In genomic region chr5:66886410-66887120, GRCm38 (mm10) we compare ENCODE assay signal across 20 mouse cellular contexts.
DNase-seq lines count a peak whose midpoint lies in the region; ATAC-seq and TF ChIP-seq lines count a peak whose summit lies in the region.
"Had no signal": no experiment of that assay in that cellular context is flagged by ENCODE, and none has a peak within 500 bp of the region (broad histone marks: within the 10 kb centered on the region; RNA-seq: fewer than 3 reads in every experiment).

No protein-coding gene starts in this region.

- H3K4me2 ChIP-seq in limb, embryonic 14.5 days (replicated peaks; ENCODE audit: low read depth, low read length, severe bottlenecking) = no peak overlapping the region
- H3K4me2 ChIP-seq: embryonic facial prominence, embryonic 12.5 days; heart, embryonic 13.5 days had no signal

- H3K27ac ChIP-seq in limb, embryonic 14.5 days (replicated peaks; ENCODE audit: low read depth, low read length) = no peak overlapping the region
- H3K27ac ChIP-seq: embryonic facial prominence, embryonic 12.5 days; heart, embryonic 13.5 days had no signal

- peak; percentile 55 for ATAC-seq in limb, embryonic 14.5 days (ENCODE audit: low FRiP score, low read depth)
- no peak for ATAC-seq in megakaryocyte-erythroid progenitor cell, adult 5-6 weeks (replicated peaks; ENCODE audit: low FRiP score, low TSS enrichment, poor library complexity, severe bottlenecking)
- ATAC-seq: CD4-positive, CD25-positive, alpha-beta regulatory T cell, adult 4 months; forebrain, embryonic 16.5 days had no signal

- no peaks in the 10 kb centered on the region for H3K36me3 ChIP-seq in limb, embryonic 14.5 days (ENCODE audit: control insufficient read depth, insufficient read depth, low read length)
- H3K36me3 ChIP-seq: embryonic facial prominence, embryonic 12.5 days; G1E had no signal

- no peak for TF ChIP-seq POLR2A in limb, embryonic 14.5 days (IDR thresholded peaks at IDR 0.05; ENCODE audit: borderline replicate concordance, extremely low read depth, insufficient read depth, insufficient read length)

- WGBS in limb, embryonic 14.5 days = 46% methylated on average over 5 of the region's 5 CpGs

- no peak overlapping the region for H3K9ac ChIP-seq in limb, embryonic 14.5 days (ENCODE audit: low read depth, low read length, severe bottlenecking)
- H3K9ac ChIP-seq: embryonic facial prominence, embryonic 12.5 days; heart, embryonic 13.5 days had no signal

- no peak overlapping the region for H3K4me3 ChIP-seq in limb, embryonic 14.5 days (replicated peaks; ENCODE audit: low read length)
- H3K4me3 ChIP-seq: embryonic facial prominence, embryonic 12.5 days; heart, embryonic 13.5 days had no signal

- H3K9me3 ChIP-seq in limb, embryonic 14.5 days (ENCODE audit: control insufficient read depth, low read length) = 0 out of 2 replicates have a peak, but pooled peaks cover 4% of the 10 kb centered on the region

- DNase-seq in 416B (ENCODE audit: low read depth) = peak; percentile 1
- peak; percentile 75 for DNase-seq in forelimb bud, embryonic 11.5 days (ENCODE audit: low read depth, low spot score)
- no peak for DNase-seq in limb, embryonic 14.5 days (ENCODE audit: low spot score)
- DNase-seq in lung, postnatal 10 days = peak; percentile 67
- DNase-seq in cerebellum, adult 9-11 months = no peak
- no peak for DNase-seq in urinary bladder, postnatal 14 days (ENCODE audit: low spot score)
- no peak for DNase-seq in cerebellum, postnatal 10 days
- DNase-seq: adrenal gland, adult 8-10 months; adrenal gland, postnatal 36 days; B cell, adult 2 months; cerebellum, adult 2 months; cerebellum, postnatal 25 days; gastrocnemius, postnatal 14 days; heart, postnatal 36 days had no signal

- H3K4me1 ChIP-seq in limb, embryonic 14.5 days (ENCODE audit: control insufficient read depth, insufficient read depth, low read length) = peaks cover 13% of the 10 kb centered on the region; the same call in 1 of the 2 replicates

- H3K27me3 ChIP-seq in limb, embryonic 14.5 days (ENCODE audit: control insufficient read depth, insufficient read depth, low read length) = no peaks in the 10 kb centered on the region
- H3K27me3 ChIP-seq: embryonic facial prominence, embryonic 12.5 days; heart, embryonic 13.5 days had no signal

Comparison
In these comparisons a context has a peak if more than half of its experiments do, and no peak if none do; other contexts are left out.
1. DNase-seq: peak in 416B (single experiment), forelimb bud, embryonic 11.5 days (single experiment) and lung, postnatal 10 days (single experiment); none in limb, embryonic 14.5 days (single experiment), cerebellum, adult 9-11 months (single experiment), urinary bladder, postnatal 14 days (single experiment) and cerebellum, postnatal 10 days (0 of 2).